Mouse (Mus musculus): ENCODE measurements at regions not wholly inside any gene's neighbourhood (a gene's known extent, or its start where the extent isn't known, plus 50 kb on each side); places are given as distances from the start of the nearest gene placed in this dataset.

- peak; percentile 49 for TF ChIP-seq POLR2A (IDR thresholded peaks at IDR 0.05; ENCODE audit: low read depth, low read length)
- peak; percentile 62; the same call in 1 of the 2 replicates for TF ChIP-seq NELFE (IDR thresholded peaks at IDR 0.05; ENCODE audit: low read depth, low read length)
Measured at GRCm38 (mm10) chr12:99640214-99641151, 77.1 kb upstream of the Foxn3 start.
